Mouse (Mus musculus) heart, postnatal 0 days (tissue): Measurements from ENCODE around the gene Tcf7.

ENCODE experiments used
- CTCF ChIP-seq: IDR thresholded peaks from 2 replicates; pipeline ENCODE4 v1.5.1; 2016; ENCODE audit warnings: antibody characterized with exemption, control low read depth, low read depth
- EP300 ChIP-seq: IDR thresholded peaks from 2 replicates; pipeline ENCODE4 v1.6.1; 2016; ENCODE audit warnings: antibody characterized with exemption, low read depth

- TF ChIP-seq CTCF, result no peak
- no peak for TF ChIP-seq EP300
Observed at GRCm38 (mm10) chr11:52318445-52318844, 35.6 kb upstream of the Tcf7 start.
